Mouse (Mus musculus) forebrain, embryonic 14.5 days (tissue): ENCODE results near the gene Odf3l2. TPM values are rescaled to one million over a fixed set of nuclear protein-coding genes. Genes with fewer than 3 reads are reported as not detected.

Source experiments
- polyA plus RNA-seq: library from polyadenylated mRNA; unstranded; fragments of >200 nt; fragmentation: Nextera tagmentation; extraction: Ambion mirVana; gene quantifications from 2 replicates; pipeline ENCODE4 v1.2.1, GENCODE M21; 2014

Odf3l2 gene
- polyA plus RNA-seq, 1 experiment from 2014 or later, result 0.14 TPM

Other genes with a start within 250 kb of the Odf3l2 start
- gene Vmn2r83, start 177.0 kb downstream of the Odf3l2 start, polyA plus RNA-seq, result not detected in 2 replicates
- gene Plpp2, start 111.9 kb downstream of the Odf3l2 start, polyA plus RNA-seq, result 9.4 and 12.5 TPM in 2 replicates
- gene Mier2, start 90.5 kb downstream of the Odf3l2 start, polyA plus RNA-seq, result 35.3 and 43.7 TPM in 2 replicates
- not detected in 2 replicates for gene Theg, start 58.4 kb downstream of the Odf3l2 start, polyA plus RNA-seq
- 0.46 and 0.52 TPM in 2 replicates for gene C2cd4c, start 31.7 kb downstream of the Odf3l2 start, polyA plus RNA-seq
- gene Shc2, start 7.8 kb downstream of the Odf3l2 start, polyA plus RNA-seq, result 5.9 and 6.5 TPM in 2 replicates
- gene Madcam1, start 18.8 kb upstream of the Odf3l2 start, polyA plus RNA-seq, result 1.1 and 1.2 TPM in 2 replicates
- 101 and 105 TPM in 2 replicates for gene Tpgs1, start 23.6 kb upstream of the Odf3l2 start, polyA plus RNA-seq
- gene Cdc34, start 36.5 kb upstream of the Odf3l2 start, polyA plus RNA-seq, result 76.0 and 76.9 TPM in 2 replicates
- 1.4 and 1.5 TPM in 2 replicates for gene Gzmm, start 43.3 kb upstream of the Odf3l2 start, polyA plus RNA-seq
- 725 and 788 TPM in 2 replicates for gene Bsg, start 58.8 kb upstream of the Odf3l2 start, polyA plus RNA-seq
- 0.32 and 0.56 TPM in 2 replicates for gene Hcn2, start 70.9 kb upstream of the Odf3l2 start, polyA plus RNA-seq
- gene Polrmt, start 100.8 kb upstream of the Odf3l2 start, polyA plus RNA-seq, result 32.1 and 33.4 TPM in 2 replicates
- 0.28 and 0.38 TPM in 2 replicates for gene Fgf22, start 109.3 kb upstream of the Odf3l2 start, polyA plus RNA-seq
- gene Rnf126, start 121.2 kb upstream of the Odf3l2 start, polyA plus RNA-seq, result 60.6 and 75.7 TPM in 2 replicates
- gene Fstl3, start 131.5 kb upstream of the Odf3l2 start, polyA plus RNA-seq, result 0.58 and 0.96 TPM in 2 replicates
- gene Prss57, start 145.2 kb upstream of the Odf3l2 start, polyA plus RNA-seq, result 0.37 TPM in 1 of 2 replicates, not detected in the other
- 182 and 257 TPM in 2 replicates for gene Palm, start 147.8 kb upstream of the Odf3l2 start, polyA plus RNA-seq
- 0.41 and 0.51 TPM in 2 replicates for gene Misp, start 175.3 kb upstream of the Odf3l2 start, polyA plus RNA-seq
- gene Ptbp1, start 208.7 kb upstream of the Odf3l2 start, polyA plus RNA-seq, result 98.2 and 109 TPM in 2 replicates
- 16.9 and 17.1 TPM in 2 replicates for gene Prtn3, start 228.7 kb upstream of the Odf3l2 start, polyA plus RNA-seq
- 224 and 298 TPM in 2 replicates for gene Plppr3, start 228.9 kb upstream of the Odf3l2 start, polyA plus RNA-seq
- 0.36 TPM in 1 of 2 replicates, not detected in the other for gene Elane, start 240.5 kb upstream of the Odf3l2 start, polyA plus RNA-seq
- not detected in 2 replicates for gene Cfd, start 245.1 kb upstream of the Odf3l2 start, polyA plus RNA-seq